Mouse (Mus musculus) heart, adult 8-10 months (tissue): ENCODE data around the gene Vmn1r234. TPM values are rescaled to one million over a fixed set of nuclear protein-coding genes. Genes with fewer than 3 reads are reported as not detected.
A peak's percentile ranks its signal among the peaks of the same experiment; 100 is the strongest.

Experiments used
- DNase-seq: peaks from one replicate; pipeline ENCODE4 v3.0.0; 2022; ENCODE audit warnings: low spot score
- microRNA-seq: library from miRNA; unstranded; fragments of <30 nt; microRNA quantifications from one replicate; pipeline ENCODE4 v1.2.0, GENCODE M21; 2022
- total RNA-seq, 4 experiments: library from RNA; stranded (reverse); gene quantifications; 2 replicates each; pipeline ENCODE4 v1.2.4; 2022

Gene Vmn1r234
- total RNA-seq: not detected

- no peak for DNase-seq
Measured at GRCm38 (mm10) chr17:21225787-21226186, at the start of gene Vmn1r234. Gene Vmn1r234 (plus strand): TSS chr17:21226087.

DNA sequence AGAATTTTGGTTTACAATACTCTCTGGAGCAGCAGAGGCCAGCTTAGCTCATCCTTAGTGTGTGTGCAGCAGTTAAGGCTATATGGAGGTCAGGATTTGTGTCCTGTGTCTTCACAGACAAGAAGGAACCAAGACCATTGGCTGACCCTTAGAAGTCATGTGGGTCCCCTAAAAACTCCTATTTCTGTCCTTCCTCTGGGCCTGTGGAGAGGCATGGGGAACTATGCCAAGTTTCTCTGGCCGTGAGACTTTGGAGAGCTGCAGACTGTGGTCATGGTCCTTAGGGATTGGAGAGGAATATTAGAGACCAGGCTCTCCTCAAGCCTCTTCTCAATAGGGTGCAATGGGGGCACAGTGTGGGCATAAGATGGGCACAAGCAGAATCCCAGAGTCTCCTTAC is 14.8 kb upstream of the Vmn1r234 start:
- peak; percentile 11 for DNase-seq

GRCm38 (mm10) chr17:21231654-21232053 is 5.8 kb downstream of the Vmn1r234 start:
- DNase-seq: peak; percentile 12

DNA sequence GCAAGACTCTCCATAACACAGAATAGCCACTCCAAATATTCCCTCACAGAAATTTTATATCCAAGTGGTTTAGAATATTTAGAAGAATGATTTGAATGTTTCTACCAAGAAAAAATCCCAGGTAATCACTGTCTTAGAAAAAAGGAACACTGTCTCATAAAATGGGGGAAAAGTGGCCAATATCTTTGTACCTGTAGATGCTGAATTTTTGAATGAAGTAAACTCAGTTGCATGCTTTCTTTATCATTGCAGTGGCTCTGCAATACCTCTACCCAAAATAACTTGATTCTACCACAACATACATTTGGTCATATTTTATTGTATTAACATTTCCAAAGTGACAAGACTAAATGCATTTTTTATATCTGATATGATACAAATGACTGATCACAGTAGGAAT is 30.2 kb downstream of the Vmn1r234 start, which contains the start of gene Vmn1r235:
Gene Vmn1r235 (plus strand): TSS at position 301 of the 400 bp plus-strand sequence.
- no peak for DNase-seq

- DNase-seq: peak; percentile 55
Measured at GRCm38 (mm10) chr17:21272103-21272502, 46.2 kb downstream of the Vmn1r234 start.

DNA sequence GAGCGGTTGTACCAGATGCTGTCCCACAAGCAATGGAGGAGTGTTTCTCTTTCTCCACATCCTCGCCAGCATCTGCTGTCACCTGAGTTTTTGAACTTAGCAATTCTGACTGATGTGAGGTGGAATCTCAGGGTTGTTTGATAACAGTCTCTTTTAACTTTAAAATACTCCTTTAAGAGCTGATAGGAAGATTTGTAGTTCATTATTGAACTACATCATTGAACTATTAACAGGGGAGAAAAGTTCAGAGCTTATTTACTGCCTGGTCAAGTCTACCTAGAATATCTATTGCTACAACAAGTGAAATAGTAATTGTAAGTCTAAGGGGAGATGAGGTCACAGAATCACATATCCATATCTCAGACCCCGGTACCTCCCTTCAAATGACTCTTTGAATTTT is 56.8 kb downstream of the Vmn1r234 start, which contains the start of gene Vmn1r236:
Gene Vmn1r236 (plus strand): TSS at position 301 of the 400 bp plus-strand sequence.
- no peak for DNase-seq

GRCm38 (mm10) chr17:21284395-21284794 is 58.5 kb downstream of the Vmn1r234 start:
- DNase-seq: no peak

Small RNA genes within 50 kb of the gene (microRNA-seq; reads per million reads assigned to microRNA genes)
- not detected for gene Gm26384

Other genes with a start within 250 kb of the Vmn1r234 start
- not detected for gene Vmn1r233, start 229.6 kb upstream of the Vmn1r234 start, total RNA-seq
- 10 to 100 TPM in 2 of 4 experiments, 1 to 10 TPM in 2; 6.8 to 10.6 (median 8.7) TPM for gene Zfp160, start 217.2 kb upstream of the Vmn1r234 start, total RNA-seq
- not detected for gene Vmn1r235, start 30.3 kb downstream of the Vmn1r234 start, total RNA-seq
- gene Vmn1r236, start 56.9 kb downstream of the Vmn1r234 start, total RNA-seq: not detected
- not detected for gene Vmn1r237, start 85.8 kb downstream of the Vmn1r234 start, total RNA-seq
- 1 to 10 TPM in 2 of 4 experiments, under 1 TPM in 2; 0.63 to 1.5 (median 1.1) TPM for gene Zfp677, start 157.7 kb downstream of the Vmn1r234 start, total RNA-seq
- gene Zfp54, start 197.1 kb downstream of the Vmn1r234 start, total RNA-seq: 1 to 10 TPM in 3 of 4 experiments, under 1 TPM in 1; 0.80 to 1.4 (median 1.3) TPM
- 1 to 10 TPM; 7.6 to 8.7 (median 8.0) TPM for gene Zfp51, start 224.3 kb downstream of the Vmn1r234 start, total RNA-seq